8 mouse cellular contexts compared by ENCODE assay signal in genomic region chr6:67170674-67170946, GRCm38 (mm10).
DNase-seq lines count a peak whose midpoint lies in the region; ATAC-seq and TF ChIP-seq lines count a peak whose summit lies in the region.

No protein-coding gene starts in this region.

- ATAC-seq in forebrain, postnatal 0 days = no peak
- ATAC-seq in forebrain, embryonic 12.5 days (ENCODE audit: low FRiP score) = no peak
- no peak for ATAC-seq in lung, embryonic 14.5 days (ENCODE audit: insufficient read depth)
- no peak; the same call in 1 of the 2 replicates for ATAC-seq in hindbrain, embryonic 14.5 days (ENCODE audit: low FRiP score)
- no peak for ATAC-seq in liver, postnatal 0 days

- no peaks in the 10 kb centered on the region for H3K4me1 ChIP-seq in forebrain, postnatal 0 days (ENCODE audit: insufficient read depth)
- peaks cover 7% of the 10 kb centered on the region; the same call in 1 of the 2 replicates for H3K4me1 ChIP-seq in forebrain, embryonic 12.5 days
- no peaks in the 10 kb centered on the region for H3K4me1 ChIP-seq in lung, embryonic 14.5 days (ENCODE audit: insufficient read depth)
- no peaks in the 10 kb centered on the region for H3K4me1 ChIP-seq in hindbrain, embryonic 14.5 days (replicated peaks; ENCODE audit: control insufficient read depth, insufficient read depth, low read length)
- peaks cover 15% of the 10 kb centered on the region for H3K4me1 ChIP-seq in liver, postnatal 0 days (ENCODE audit: insufficient read depth)

- TF ChIP-seq EP300 in liver, postnatal 0 days (IDR thresholded peaks at IDR 0.05; ENCODE audit: low read depth) = no peak

- 95% methylated on average over 5 of the region's 5 CpGs for WGBS in forebrain, postnatal 0 days
- WGBS in forebrain, embryonic 12.5 days = 86% methylated on average over 5 of the region's 5 CpGs
- 82% methylated on average over 5 of the region's 5 CpGs for WGBS in lung, embryonic 14.5 days
- 92% methylated on average over 5 of the region's 5 CpGs for WGBS in hindbrain, embryonic 14.5 days
- 77% methylated on average over 5 of the region's 5 CpGs for WGBS in liver, postnatal 0 days (ENCODE audit: insufficient replicate concordance)

- peak overlapping the region; percentile 32; the same call in 1 of the 2 replicates for H3K4me2 ChIP-seq in forebrain, postnatal 0 days (ENCODE audit: low read depth)
- no peak overlapping the region for H3K4me2 ChIP-seq in forebrain, embryonic 12.5 days
- H3K4me2 ChIP-seq in lung, embryonic 14.5 days = peak overlapping the region; percentile 37
- H3K4me2 ChIP-seq in hindbrain, embryonic 14.5 days (replicated peaks) = peak overlapping the region; percentile 24
- peak overlapping the region; percentile 53 for H3K4me2 ChIP-seq in liver, postnatal 0 days (ENCODE audit: low read depth, low read length)

- TF ChIP-seq CTCF in forebrain, postnatal 0 days (IDR thresholded peaks at IDR 0.05; ENCODE audit: low read depth) = no peak
- no peak for TF ChIP-seq CTCF in lung, embryonic 14.5 days (IDR thresholded peaks at IDR 0.05; ENCODE audit: low read depth)
- TF ChIP-seq CTCF in liver, postnatal 0 days (IDR thresholded peaks at IDR 0.05; ENCODE audit: low read depth) = no peak

- H3K9ac ChIP-seq in forebrain, postnatal 0 days = no peak overlapping the region
- H3K9ac ChIP-seq in forebrain, embryonic 12.5 days = no peak overlapping the region
- H3K9ac ChIP-seq in lung, embryonic 14.5 days = no peak overlapping the region
- no peak overlapping the region for H3K9ac ChIP-seq in hindbrain, embryonic 14.5 days
- peak overlapping the region; percentile 28 for H3K9ac ChIP-seq in liver, postnatal 0 days (replicated peaks)

- H3K9me3 ChIP-seq in forebrain, postnatal 0 days (ENCODE audit: low read length) = no peaks in the 10 kb centered on the region
- no peaks in the 10 kb centered on the region for H3K9me3 ChIP-seq in forebrain, embryonic 12.5 days
- no peaks in the 10 kb centered on the region for H3K9me3 ChIP-seq in lung, embryonic 14.5 days (ENCODE audit: low read depth, low read length)
- 0 out of 2 replicates have a peak, but pooled peaks cover 4% of the 10 kb centered on the region for H3K9me3 ChIP-seq in hindbrain, embryonic 14.5 days (ENCODE audit: control insufficient read depth, low read length)
- no peaks in the 10 kb centered on the region for H3K9me3 ChIP-seq in liver, postnatal 0 days (ENCODE audit: low read length)

- no peaks in the 10 kb centered on the region for H3K36me3 ChIP-seq in forebrain, postnatal 0 days (ENCODE audit: insufficient read depth)
- H3K36me3 ChIP-seq in forebrain, embryonic 12.5 days (replicated peaks) = no peaks in the 10 kb centered on the region
- H3K36me3 ChIP-seq in lung, embryonic 14.5 days (ENCODE audit: insufficient read depth) = no peaks in the 10 kb centered on the region
- H3K36me3 ChIP-seq in hindbrain, embryonic 14.5 days (replicated peaks; ENCODE audit: control insufficient read depth, insufficient read depth) = no peaks in the 10 kb centered on the region
- H3K36me3 ChIP-seq in liver, postnatal 0 days (replicated peaks; ENCODE audit: insufficient read depth, low read length) = no peaks in the 10 kb centered on the region

- no peaks in the 10 kb centered on the region for H3K27me3 ChIP-seq in forebrain, postnatal 0 days (ENCODE audit: insufficient read depth, low read length)
- no peaks in the 10 kb centered on the region for H3K27me3 ChIP-seq in forebrain, embryonic 12.5 days
- H3K27me3 ChIP-seq in lung, embryonic 14.5 days (ENCODE audit: insufficient read depth, low read length) = no peaks in the 10 kb centered on the region
- no peaks in the 10 kb centered on the region for H3K27me3 ChIP-seq in hindbrain, embryonic 14.5 days (ENCODE audit: control insufficient read depth, insufficient read depth, low read length)
- H3K27me3 ChIP-seq in liver, postnatal 0 days (ENCODE audit: insufficient read depth, low read length) = no peaks in the 10 kb centered on the region

- H3K27ac ChIP-seq in forebrain, postnatal 0 days (ENCODE audit: low read depth, low read length) = no peak overlapping the region
- no peak overlapping the region for H3K27ac ChIP-seq in forebrain, embryonic 12.5 days
- H3K27ac ChIP-seq in lung, embryonic 14.5 days (ENCODE audit: low read depth) = peak overlapping the region; percentile 54; the same call in 1 of the 2 replicates
- H3K27ac ChIP-seq in hindbrain, embryonic 14.5 days = no peak overlapping the region
- peak overlapping the region; percentile 66; the same call in 1 of the 2 replicates for H3K27ac ChIP-seq in liver, postnatal 0 days (ENCODE audit: low read depth)

- H3K4me3 ChIP-seq in forebrain, postnatal 0 days (ENCODE audit: low read depth, low read length) = 0 out of 2 replicates have a peak overlapping the region, but pooled peaks have one; percentile 18
- no peak overlapping the region for H3K4me3 ChIP-seq in forebrain, embryonic 12.5 days (replicated peaks)
- H3K4me3 ChIP-seq in lung, embryonic 14.5 days (ENCODE audit: low read depth, low read length) = no peak overlapping the region
- H3K4me3 ChIP-seq in hindbrain, embryonic 14.5 days (replicated peaks; ENCODE audit: low read length) = no peak overlapping the region
- peak overlapping the region; percentile 19 for H3K4me3 ChIP-seq in liver, postnatal 0 days (ENCODE audit: low read depth, low read length)

- DNase-seq in forebrain, postnatal 0 days = no peak
- no peak for DNase-seq in lung, embryonic 14.5 days
- no peak for DNase-seq in lung, postnatal 25 days (ENCODE audit: low spot score)
- DNase-seq in hindbrain, embryonic 14.5 days (ENCODE audit: low spot score) = no peak
- no peak for DNase-seq in liver, postnatal 0 days
- no peak for DNase-seq in left cerebral cortex, adult 8-10 months (ENCODE audit: low spot score in 2 of 2)
- DNase-seq in layer of hippocampus, adult 9-10 months (ENCODE audit: low spot score) = no peak

Comparison
In these comparisons a context has a peak if more than half of its experiments do, and no peak if none do; other contexts are left out.
1. H3K4me3 ChIP-seq: peak in forebrain, postnatal 0 days (single experiment) and liver, postnatal 0 days (single experiment); none in forebrain, embryonic 12.5 days (single experiment), lung, embryonic 14.5 days (single experiment) and hindbrain, embryonic 14.5 days (single experiment).
2. H3K27ac ChIP-seq: peak in lung, embryonic 14.5 days (single experiment) and liver, postnatal 0 days (single experiment); none in forebrain, postnatal 0 days (single experiment), forebrain, embryonic 12.5 days (single experiment) and hindbrain, embryonic 14.5 days (single experiment).